Mouse (Mus musculus) G1E (cell line): ENCODE data around the gene Ifnar2.

Source experiments
- CTCF ChIP-seq: IDR thresholded peaks from 2 replicates; pipeline ENCODE4 v1.5.1; 2012; ENCODE audit warnings: low read depth, low read length, inconsistent platforms, mixed read lengths
- GATA1 ChIP-seq: IDR thresholded peaks from 2 replicates; pipeline ENCODE4 v1.6.1; 2012; ENCODE audit warnings: borderline replicate concordance, low read length, inconsistent platforms, mixed read lengths
- GATA2 ChIP-seq: IDR thresholded peaks from 2 replicates; pipeline ENCODE4 v1.6.1; 2012; ENCODE audit warnings: low read depth, low read length, inconsistent platforms, borderline replicate concordance
- TAL1 ChIP-seq: conservative IDR thresholded peaks from 2 replicates; pipeline ENCODE4 v1.6.1; 2012; ENCODE audit warnings: low read depth, low read length, inconsistent platforms, mixed read lengths

GRCm38 (mm10) chr16:91367066-91367465 lies 5.5 kb upstream of the Ifnar2 start:
- TF ChIP-seq CTCF: no peak
- no peak for TF ChIP-seq TAL1
- no peak for TF ChIP-seq GATA2
- no peak for TF ChIP-seq GATA1
